Mouse (Mus musculus): ENCODE results near the gene Tmem147.
"Not testable (repeated sequence)": the region's sequence is repeated elsewhere in the genome, so short reads cannot be mapped to it uniquely, and the experiment has no call there.

Tmem147 gene

DNA sequence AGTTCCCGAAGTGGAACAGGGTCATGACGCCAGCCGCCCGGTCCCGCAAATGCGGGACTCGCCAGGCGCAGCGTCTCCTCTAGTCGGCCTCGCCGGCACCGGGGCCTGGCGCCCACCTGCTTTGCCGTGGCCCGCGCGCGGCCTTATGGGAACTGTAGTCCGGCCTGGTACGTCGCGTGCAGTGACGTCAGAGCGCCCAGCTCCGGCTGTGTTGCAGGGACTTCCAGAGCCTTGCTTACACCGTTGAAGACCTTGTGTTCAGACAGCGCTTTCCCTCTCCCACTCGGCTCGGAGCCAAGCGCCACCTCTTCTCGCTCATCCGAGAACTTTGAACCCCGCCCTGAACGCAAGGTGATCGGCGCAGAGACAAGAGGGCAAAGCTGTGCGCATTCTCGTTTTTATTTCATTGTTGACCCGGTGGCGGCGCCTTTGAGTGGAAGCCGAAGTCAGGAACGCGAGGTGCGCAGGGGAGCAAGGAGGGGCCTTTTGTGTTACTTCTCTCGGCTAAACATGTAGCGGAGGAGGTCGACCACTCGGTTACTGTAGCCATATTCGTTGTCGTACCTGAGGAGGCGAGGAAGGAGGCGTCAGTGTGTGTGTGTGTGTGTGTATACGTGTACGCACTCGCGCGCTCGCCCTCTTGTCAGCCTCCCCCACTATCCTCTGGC is at the start of gene Tmem147:
Tmem147 (minus strand) TSS at position 145 of the 668 bp plus-strand sequence.
- DNase-seq (ENCODE audit: low spot score in 2 of 2), result peak; percentile 93

DNA sequence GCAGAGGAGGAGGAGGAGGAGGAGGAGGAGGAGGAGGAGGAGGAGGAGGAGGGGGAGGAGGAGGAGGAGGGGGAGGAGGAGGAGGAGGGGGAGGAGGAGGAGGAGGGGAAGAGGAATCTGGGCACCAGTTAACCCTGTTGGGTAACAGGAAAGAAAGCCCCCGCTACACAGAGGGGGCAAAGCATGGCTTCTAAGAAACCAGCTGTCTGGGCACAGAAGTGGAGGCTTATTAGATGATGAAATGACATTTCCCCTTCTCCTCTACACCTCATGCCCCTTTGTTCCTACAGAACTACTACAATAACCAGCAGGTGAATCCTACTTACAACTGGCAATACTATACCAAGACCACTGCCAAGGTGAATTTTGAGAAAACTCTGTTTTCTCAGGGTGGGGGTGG is 48.6 kb upstream of the Tmem147 start:
- DNase-seq (ENCODE audit: low spot score in 2 of 2), result no peak

DNA sequence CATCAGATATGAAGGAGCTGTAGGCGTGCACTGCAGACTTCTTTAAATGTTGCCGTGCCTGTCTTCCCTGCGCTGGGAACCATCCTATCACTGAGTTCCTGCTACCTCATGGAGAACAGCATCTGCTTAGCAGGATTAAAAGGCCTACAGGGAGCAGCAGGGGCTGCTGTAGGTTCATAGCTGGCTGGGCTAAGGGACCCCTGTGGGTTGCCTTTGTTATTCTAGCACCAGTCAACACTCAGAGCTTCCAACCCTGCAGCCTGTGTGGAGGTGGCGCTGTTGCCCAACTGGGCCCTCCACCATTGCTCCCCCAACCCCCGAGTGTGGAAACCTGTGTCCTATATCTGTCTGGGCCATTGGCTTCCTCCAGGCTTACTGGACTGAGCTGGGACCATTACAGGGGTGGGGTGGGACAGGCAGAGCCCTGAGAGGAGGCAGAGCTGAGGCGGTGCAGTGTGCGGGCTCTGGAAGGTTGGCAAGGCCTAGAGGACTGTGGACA is 47.8 kb upstream of the Tmem147 start:
- no peak for DNase-seq (ENCODE audit: low spot score in 2 of 2)

- no peak for DNase-seq (ENCODE audit: low spot score in 2 of 2)
Observed at GRCm38 (mm10) chr7:30776104-30776503, 46.8 kb upstream of the Tmem147 start.

DNA sequence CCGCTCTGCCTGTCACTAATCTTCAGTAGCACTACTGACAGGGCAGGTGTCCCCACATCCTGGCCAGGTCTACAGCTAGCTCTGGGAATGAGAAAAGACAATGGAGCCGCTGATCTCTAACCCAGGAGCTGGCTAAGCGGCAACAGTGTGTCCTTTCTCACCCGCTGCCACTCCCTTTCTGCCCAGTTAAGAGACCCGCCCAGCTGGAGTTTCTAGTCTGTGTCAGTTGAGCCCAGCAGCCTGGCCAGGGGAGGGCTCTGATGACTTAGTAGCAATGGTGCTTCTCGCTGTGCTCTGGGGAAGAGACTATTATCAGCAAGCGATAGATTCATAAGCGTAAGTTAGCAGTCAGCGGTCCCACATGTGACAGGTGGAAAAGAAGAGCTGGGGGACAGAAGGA is 39.9 kb upstream of the Tmem147 start:
- DNase-seq (ENCODE audit: low spot score in 2 of 2), result peak; percentile 17 to 21

- no peak for DNase-seq (ENCODE audit: low spot score in 2 of 2)
Observed at GRCm38 (mm10) chr7:30766408-30766807, 37.1 kb upstream of the Tmem147 start.

GRCm38 (mm10) chr7:30765173-30765572 is 35.8 kb upstream of the Tmem147 start:
- DNase-seq (ENCODE audit: low spot score in 2 of 2), result no peak

DNA sequence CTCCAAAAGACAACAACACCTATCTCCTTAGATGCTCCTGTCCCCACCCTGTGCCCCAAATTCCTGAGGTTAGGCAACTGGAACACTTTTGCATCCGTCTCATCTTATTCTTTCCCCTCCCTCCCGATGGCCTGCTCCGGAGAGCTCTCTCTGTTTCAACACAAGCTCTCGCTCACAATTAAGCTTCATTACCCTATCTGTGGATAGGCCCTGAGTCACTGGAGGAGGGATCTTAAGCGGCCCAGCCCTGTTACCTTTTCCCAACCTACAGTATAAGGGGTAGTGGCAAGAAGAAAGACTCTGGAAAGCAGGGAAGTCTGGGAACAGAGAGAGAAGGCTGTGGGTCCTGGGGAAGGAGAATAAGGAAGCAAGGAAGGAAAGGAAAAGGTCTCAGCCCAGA is 34.1 kb upstream of the Tmem147 start, which contains the start of gene Dmkn:
Dmkn (plus strand) TSS at position 301 of the 400 bp plus-strand sequence.
- no peak for DNase-seq (ENCODE audit: low spot score in 2 of 2)

GRCm38 (mm10) chr7:30761769-30762352 is 32.5 kb upstream of the Tmem147 start:
- DNase-seq (ENCODE audit: low spot score in 2 of 2), result peak; percentile 15 to 16

- DNase-seq (ENCODE audit: low spot score in 2 of 2), result no peak
Observed at GRCm38 (mm10) chr7:30758853-30759252, 29.5 kb upstream of the Tmem147 start.

DNA sequence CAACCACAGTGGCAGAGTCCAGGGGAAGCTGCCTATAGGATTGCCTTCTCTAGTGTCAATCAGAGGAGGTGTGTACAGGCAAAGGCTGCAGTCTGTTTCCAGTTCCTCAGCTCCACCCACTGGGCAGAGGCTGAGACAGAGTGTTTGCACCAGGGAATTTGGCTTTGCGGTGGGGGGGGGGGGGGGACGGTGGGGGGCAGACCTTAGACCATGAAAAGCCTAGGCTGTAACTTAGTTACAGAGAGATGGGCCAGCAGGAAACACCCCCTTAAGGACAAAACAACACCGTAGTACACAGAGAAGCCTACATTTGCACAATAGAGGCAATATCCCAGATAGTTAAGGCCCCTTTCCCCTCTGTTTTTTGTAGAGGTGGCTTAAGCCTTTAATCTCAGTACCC is 27.7 kb upstream of the Tmem147 start:
- no peak for DNase-seq (ENCODE audit: low spot score in 2 of 2)

DNA sequence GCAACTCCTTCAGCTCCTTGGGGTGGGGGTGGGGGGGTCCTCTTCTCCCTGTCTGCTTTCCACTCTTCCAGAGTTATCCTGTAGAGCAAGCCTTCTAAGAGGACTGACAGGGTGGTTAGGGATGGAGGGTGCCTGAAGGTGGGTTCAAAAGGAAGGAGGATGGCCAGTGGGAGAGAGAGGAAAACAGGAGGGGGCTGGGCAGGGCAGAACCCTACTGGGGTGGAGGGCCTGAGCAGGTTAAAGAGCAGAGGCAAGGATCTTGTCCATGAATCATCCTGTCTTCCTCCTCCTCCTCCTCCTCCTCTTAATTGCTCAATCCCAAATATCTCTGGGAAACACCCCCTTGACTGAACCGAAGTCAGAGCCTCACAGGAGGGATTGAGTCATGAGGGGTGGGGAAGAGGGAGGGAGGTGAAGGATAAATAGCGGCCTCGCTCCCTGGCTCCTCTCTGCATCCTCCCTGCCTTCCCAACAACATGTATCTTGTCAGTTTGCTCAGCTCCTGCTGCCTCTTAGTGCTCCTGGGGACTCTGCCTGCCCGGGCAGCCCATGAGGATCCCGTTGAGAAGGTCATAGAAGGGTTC is 21.8 kb upstream of the Tmem147 start, which contains the start of gene Sbsn:
Sbsn (plus strand) TSS at position 386 of the 584 bp plus-strand sequence.
- DNase-seq (ENCODE audit: low spot score in 2 of 2), result no peak

- no peak for DNase-seq (ENCODE audit: low spot score in 2 of 2)
Observed at GRCm38 (mm10) chr7:30749824-30750606, 20.7 kb upstream of the Tmem147 start.

DNA sequence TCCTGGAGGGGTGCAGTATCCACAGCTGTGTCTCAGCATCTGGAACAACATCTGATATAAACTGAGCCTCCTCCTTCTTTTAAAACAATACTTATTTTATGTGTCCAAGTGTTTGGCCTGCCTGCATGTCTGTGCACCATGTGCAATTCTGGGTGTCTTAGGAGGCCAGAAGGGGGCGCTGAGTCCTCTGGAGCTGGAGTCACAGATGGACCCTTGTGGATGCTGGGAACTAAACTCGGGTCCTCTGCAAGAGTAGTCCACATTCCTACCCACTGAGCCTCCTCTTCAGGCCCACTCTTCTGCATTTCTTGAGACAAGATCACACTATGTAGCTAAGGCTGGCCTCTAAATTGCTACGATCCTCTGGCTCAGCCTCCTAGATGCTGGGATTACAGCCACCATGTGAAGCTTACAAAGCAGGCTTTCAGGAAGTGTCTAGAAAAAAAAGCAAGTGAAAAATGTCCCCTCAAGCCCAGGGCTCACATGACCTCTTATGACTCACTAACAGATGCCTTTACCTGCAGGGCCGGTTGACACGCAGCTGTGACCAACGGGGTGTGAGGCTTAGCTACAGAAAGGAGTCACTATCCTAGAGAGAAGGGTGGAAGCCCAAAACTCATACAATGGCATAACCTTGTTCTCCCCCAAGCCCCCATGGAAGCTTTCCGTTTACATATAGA is 18.3 kb upstream of the Tmem147 start:
- no peak for DNase-seq (ENCODE audit: low spot score in 2 of 2)

DNA sequence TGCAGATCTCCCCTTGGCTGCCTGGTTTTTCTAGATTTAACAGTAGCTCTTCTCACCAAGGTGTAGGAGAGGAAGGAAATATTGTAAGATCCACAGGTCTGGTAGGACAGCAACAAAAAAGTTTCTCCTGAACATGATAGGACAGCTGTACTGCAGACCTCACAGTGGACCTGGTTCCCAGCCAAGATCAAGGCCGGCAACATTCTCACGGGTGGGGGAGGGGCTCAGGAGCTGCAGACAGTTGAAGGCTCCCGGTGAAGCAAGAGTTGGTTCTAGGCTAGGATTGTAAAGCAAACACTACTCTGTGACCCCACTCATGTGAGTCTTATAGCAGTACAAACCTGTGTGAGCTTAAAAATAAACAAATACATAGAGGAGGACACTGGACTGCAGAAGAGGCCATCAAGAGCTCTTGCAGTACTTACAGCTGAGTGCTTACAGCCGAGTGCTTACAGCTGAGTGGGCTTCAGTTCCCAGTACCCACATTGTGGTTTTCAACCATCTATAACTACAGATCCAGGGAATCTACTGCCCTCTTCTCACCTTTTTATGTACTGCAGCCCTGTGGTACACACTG is 14.8 kb upstream of the Tmem147 start:
- no peak for DNase-seq (ENCODE audit: low spot score in 2 of 2)

DNA sequence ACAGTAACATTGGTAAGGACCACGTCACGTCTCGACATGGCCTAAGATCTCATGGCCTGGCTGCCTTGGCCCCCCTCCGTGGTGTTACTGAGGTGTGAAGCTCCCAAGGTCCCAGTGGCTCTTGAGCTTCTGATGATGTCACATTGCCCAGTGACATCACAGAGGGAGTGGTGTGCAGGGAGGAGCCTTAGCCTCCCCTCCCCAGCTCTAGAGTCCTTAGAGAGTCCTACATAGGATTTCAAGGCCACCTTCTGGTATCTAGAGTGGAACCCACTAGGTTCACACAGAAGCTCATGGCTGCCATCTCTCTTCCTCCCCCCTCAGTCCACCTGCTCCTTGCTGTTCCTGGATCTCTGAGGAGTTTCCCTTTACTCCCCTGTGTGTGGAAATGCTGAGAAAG is 14.3 kb upstream of the Tmem147 start, which contains the start of gene Gapdhs:
Gapdhs (minus strand) TSS at position 65 of the 400 bp plus-strand sequence.
- DNase-seq (ENCODE audit: low spot score in 2 of 2), result not testable (repeated sequence)

- DNase-seq (ENCODE audit: low spot score in 2 of 2), result peak; percentile 67 to 71
Observed at GRCm38 (mm10) chr7:30742570-30742969, 13.2 kb upstream of the Tmem147 start.

- DNase-seq (ENCODE audit: low spot score in 2 of 2), result no peak
Observed at GRCm38 (mm10) chr7:30736211-30736610, 6.9 kb upstream of the Tmem147 start.

DNA sequence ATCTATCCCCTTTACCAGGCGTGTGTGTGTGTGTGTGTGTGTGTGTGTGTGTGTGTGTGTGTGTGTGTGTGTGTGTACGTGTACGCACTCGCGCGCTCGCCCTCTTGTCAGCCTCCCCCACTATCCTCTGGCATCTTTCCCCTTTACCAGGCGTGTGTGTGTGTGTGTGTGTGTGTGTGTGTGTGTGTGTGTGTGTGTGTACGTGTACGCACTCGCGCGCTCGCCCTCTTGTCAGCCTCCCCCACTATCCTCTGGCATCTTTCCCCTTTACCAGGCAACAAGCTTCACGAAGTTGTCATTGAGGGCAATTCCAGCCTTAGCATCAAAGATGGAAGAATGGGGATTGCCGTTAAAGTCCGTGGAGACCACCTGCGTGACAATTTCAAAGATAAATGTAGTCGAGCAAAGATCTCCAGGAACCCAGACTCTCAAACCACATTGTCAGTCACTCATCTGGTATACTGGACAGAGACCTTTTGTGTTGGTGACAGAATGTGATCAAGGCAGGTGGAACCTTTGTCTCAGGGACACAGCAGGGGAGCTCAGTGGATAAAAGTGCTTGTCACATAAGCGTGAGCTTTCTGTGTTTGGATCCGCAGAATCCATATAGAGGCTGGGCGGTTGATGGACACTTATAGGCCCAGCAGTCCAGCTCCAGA is 853 bp upstream of the Tmem147 start:
- not testable (repeated sequence) for DNase-seq (ENCODE audit: low spot score in 2 of 2)

- DNase-seq (ENCODE audit: low spot score in 2 of 2), result no peak
Observed at GRCm38 (mm10) chr7:30728739-30729395, 473 bp downstream of the Tmem147 start.
